Mouse (Mus musculus): ENCODE results near the gene Fkbp8. TPM values are rescaled to one million over a fixed set of nuclear protein-coding genes. Genes with fewer than 3 reads are reported as not detected.

The Fkbp8 gene
- total and polyA plus RNA-seq, 2 experiments from 2014 or later = 385 to 559 TPM

GRCm38 (mm10) chr8:70562802-70563201 lies 35.3 kb downstream of the Fkbp8 start:
- TF ChIP-seq CTCF (IDR thresholded peaks at IDR 0.05; ENCODE audit: low read depth) = no peak
- Histone ChIP-seq H3K4me1 (ENCODE audit: insufficient read depth) (no peaks in the 10 kb centered on the region), H3K27ac (ENCODE audit: low read depth, low read length) (no peak overlapping the region), H3K36me3 (ENCODE audit: insufficient read depth) (no peaks in the 10 kb centered on the region), H3K9ac (no peak overlapping the region), H3K27me3 (ENCODE audit: insufficient read depth, low read length) (no peaks in the 10 kb centered on the region), H3K9me3 (ENCODE audit: low read length) (no peaks in the 10 kb centered on the region), H3K4me3 (ENCODE audit: low read depth, low read length) (no peak overlapping the region), H3K4me2 (ENCODE audit: low read depth) (no peak overlapping the region)
- ATAC-seq (no peak), DNase-seq (no peak)
- WGBS = 78% methylated on average over 3 of the region's 3 CpGs

- Histone ChIP-seq H3K4me3 (ENCODE audit: low read depth, low read length) (no peak overlapping the region), H3K4me2 (ENCODE audit: low read depth) (no peak overlapping the region), H3K9me3 (ENCODE audit: low read length) (no peaks in the 10 kb centered on the region), H3K4me1 (ENCODE audit: insufficient read depth) (no peaks in the 10 kb centered on the region), H3K27me3 (ENCODE audit: insufficient read depth, low read length) (no peaks in the 10 kb centered on the region), H3K9ac (no peak overlapping the region), H3K36me3 (ENCODE audit: insufficient read depth) (no peaks in the 10 kb centered on the region), H3K27ac (ENCODE audit: low read depth, low read length) (no peak overlapping the region)
- WGBS = 92% methylated on average over 6 of the region's 6 CpGs
- no peak for TF ChIP-seq CTCF (IDR thresholded peaks at IDR 0.05; ENCODE audit: low read depth)
- ATAC-seq (no peak), DNase-seq (no peak)
These were observed 36.4 kb downstream of the Fkbp8 start for GRCm38 (mm10) chr8:70563763-70564387.

GRCm38 (mm10) chr8:70564696-70565235 lies 37.2 kb downstream of the Fkbp8 start:
- TF ChIP-seq CTCF (IDR thresholded peaks at IDR 0.05; ENCODE audit: low read depth) = no peak
- 90% methylated on average over 3 of the region's 3 CpGs for WGBS
- no peak overlapping the region for H3K4me2 ChIP-seq (ENCODE audit: low read depth)
- no peaks in the 10 kb centered on the region for H3K27me3 ChIP-seq (ENCODE audit: insufficient read depth, low read length)
- no peaks in the 10 kb centered on the region for H3K36me3 ChIP-seq (ENCODE audit: insufficient read depth)
- no peak overlapping the region for H3K4me3 ChIP-seq (ENCODE audit: low read depth, low read length)
- ATAC-seq (no peak), DNase-seq (no peak)
- no peak overlapping the region for H3K27ac ChIP-seq (ENCODE audit: low read depth, low read length)
- no peaks in the 10 kb centered on the region for H3K9me3 ChIP-seq (ENCODE audit: low read length)
- no peaks in the 10 kb centered on the region for H3K4me1 ChIP-seq (ENCODE audit: insufficient read depth)
- H3K9ac ChIP-seq = no peak overlapping the region

- no peak for TF ChIP-seq CTCF (IDR thresholded peaks at IDR 0.05; ENCODE audit: low read depth)
- Histone ChIP-seq H3K4me3 (ENCODE audit: low read depth, low read length) (no peak overlapping the region), H3K27ac (ENCODE audit: low read depth, low read length) (no peak overlapping the region), H3K9me3 (ENCODE audit: low read length) (no peaks in the 10 kb centered on the region), H3K9ac (no peak overlapping the region), H3K4me2 (ENCODE audit: low read depth) (no peak overlapping the region), H3K4me1 (ENCODE audit: insufficient read depth) (no peaks in the 10 kb centered on the region), H3K27me3 (ENCODE audit: insufficient read depth, low read length) (no peaks in the 10 kb centered on the region), H3K36me3 (ENCODE audit: insufficient read depth) (no peaks in the 10 kb centered on the region)
- 76% methylated on average over 3 of the region's 3 CpGs for WGBS
- DNase-seq = no peak
- ATAC-seq = no peak
These were observed 38.0 kb downstream of the Fkbp8 start for GRCm38 (mm10) chr8:70565561-70565960.

- Histone ChIP-seq H3K27ac (ENCODE audit: low read depth, low read length) (no peak overlapping the region), H3K9me3 (ENCODE audit: low read length) (no peaks in the 10 kb centered on the region), H3K36me3 (ENCODE audit: insufficient read depth) (peaks cover 10% of the 10 kb centered on the region; the same call in 1 of the 2 replicates), H3K4me3 (ENCODE audit: low read depth, low read length) (no peak overlapping the region), H3K9ac (no peak overlapping the region), H3K4me1 (ENCODE audit: insufficient read depth) (no peaks in the 10 kb centered on the region), H3K4me2 (ENCODE audit: low read depth) (no peak overlapping the region), H3K27me3 (ENCODE audit: insufficient read depth, low read length) (no peaks in the 10 kb centered on the region)
- ATAC-seq (no peak), DNase-seq (no peak)
- TF ChIP-seq CTCF (IDR thresholded peaks at IDR 0.05; ENCODE audit: low read depth) = no peak
These were observed 42.8 kb downstream of the Fkbp8 start for GRCm38 (mm10) chr8:70570360-70570759.

GRCm38 (mm10) chr8:70570990-70571389 lies 43.5 kb downstream of the Fkbp8 start:
- Histone ChIP-seq H3K9ac (no peak overlapping the region), H3K4me2 (ENCODE audit: low read depth) (no peak overlapping the region), H3K4me3 (ENCODE audit: low read depth, low read length) (no peak overlapping the region), H3K9me3 (ENCODE audit: low read length) (no peaks in the 10 kb centered on the region), H3K27me3 (ENCODE audit: insufficient read depth, low read length) (no peaks in the 10 kb centered on the region), H3K27ac (ENCODE audit: low read depth, low read length) (no peak overlapping the region), H3K36me3 (ENCODE audit: insufficient read depth) (peaks cover 10% of the 10 kb centered on the region; the same call in 1 of the 2 replicates), H3K4me1 (ENCODE audit: insufficient read depth) (no peaks in the 10 kb centered on the region)
- WGBS = 71% methylated on average over 6 of the region's 6 CpGs
- no peak for ATAC-seq
- TF ChIP-seq CTCF (IDR thresholded peaks at IDR 0.05; ENCODE audit: low read depth) = no peak
- DNase-seq = no peak

GRCm38 (mm10) chr8:70574302-70574701 lies 46.8 kb downstream of the Fkbp8 start:
- ATAC-seq = no peak
- Histone ChIP-seq H3K4me3 (ENCODE audit: low read depth, low read length) (no peak overlapping the region), H3K4me2 (ENCODE audit: low read depth) (no peak overlapping the region), H3K9ac (no peak overlapping the region), H3K36me3 (ENCODE audit: insufficient read depth) (peaks cover 22% of the 10 kb centered on the region), H3K9me3 (ENCODE audit: low read length) (no peaks in the 10 kb centered on the region), H3K27ac (ENCODE audit: low read depth, low read length) (no peak overlapping the region), H3K27me3 (ENCODE audit: insufficient read depth, low read length) (no peaks in the 10 kb centered on the region), H3K4me1 (ENCODE audit: insufficient read depth) (no peaks in the 10 kb centered on the region)
- no peak for DNase-seq
- no peak for TF ChIP-seq CTCF (IDR thresholded peaks at IDR 0.05; ENCODE audit: low read depth)
